Mouse (Mus musculus): ENCODE results near the gene AL731706.2.
"Not testable (repeated sequence)": the region's sequence is repeated elsewhere in the genome, so short reads cannot be mapped to it uniquely, and the experiment has no call there.

DNA sequence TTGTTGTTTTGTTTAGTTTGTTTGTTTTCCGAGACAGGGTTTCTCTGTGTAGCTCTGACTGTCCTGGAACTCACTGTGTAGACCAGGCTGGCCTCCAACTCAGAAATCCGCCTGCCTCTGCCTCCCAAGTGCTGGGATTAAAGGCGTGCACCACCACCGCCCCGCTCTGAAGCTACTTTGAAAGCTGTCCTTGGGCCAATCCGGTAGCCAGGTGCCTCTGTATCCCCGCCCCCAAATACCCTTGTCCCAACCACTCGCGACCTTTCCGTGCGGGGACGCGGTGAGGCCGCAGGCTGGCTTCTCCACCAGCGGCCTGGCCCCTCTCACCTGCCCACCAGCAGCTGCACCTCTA lies 5.2 kb upstream of the AL731706.2 start:
- TF ChIP-seq CTCF, EP300 (IDR thresholded peaks at IDR 0.05; ENCODE audit: low read depth): not testable (repeated sequence)

All from liver, embryonic 14.5 days (tissue).